Mouse (Mus musculus) neural tube, embryonic 15.5 days (tissue): ENCODE measurements around the gene Cyfip2. TPM values are rescaled to one million over a fixed set of nuclear protein-coding genes. Genes with fewer than 3 reads are reported as not detected.

Experiments used
- ATAC-seq: fragments of 200-750 bp; cut with Nextera tagmentation; 2 replicates; pipeline ENCODE4 v1.8.0; 2017; ENCODE audit warnings: mild to moderate bottlenecking, moderate TSS enrichment, moderate library complexity; ENCODE audit not compliant: low FRiP score
- H3K27ac ChIP-seq: fragments of 300-500 bp; sonication (generic); replicated peaks from 2 replicates; pipeline ENCODE4 v1.5.1; 2015; ENCODE audit warnings: mild to moderate bottlenecking, inconsistent platforms
- H3K27me3 ChIP-seq: fragments of 300-500 bp; sonication (generic); replicated peaks from 2 replicates; pipeline ENCODE4 v1.6.1; 2015; ENCODE audit warnings: inconsistent platforms
- H3K36me3 ChIP-seq: fragments of 300-500 bp; sonication (generic); 2 replicates; pipeline ENCODE4 v1.6.1; 2015; ENCODE audit warnings: inconsistent platforms
- H3K4me1 ChIP-seq: fragments of 300-500 bp; sonication (generic); 2 replicates; pipeline ENCODE4 v1.6.1; 2015; ENCODE audit warnings: inconsistent platforms
- H3K4me2 ChIP-seq: fragments of 300-500 bp; sonication (generic); 2 replicates; pipeline ENCODE4 v1.6.1; 2015; ENCODE audit warnings: inconsistent platforms, mild to moderate bottlenecking, moderate library complexity
- H3K4me3 ChIP-seq: fragments of 300-500 bp; sonication (generic); replicated peaks from 2 replicates; pipeline ENCODE4 v1.5.1; 2015; ENCODE audit warnings: mild to moderate bottlenecking, inconsistent platforms
- H3K9ac ChIP-seq: fragments of 300-500 bp; sonication (generic); replicated peaks from 2 replicates; pipeline ENCODE4 v1.6.1; 2015; ENCODE audit warnings: mild to moderate bottlenecking, inconsistent platforms
- H3K9me3 ChIP-seq: fragments of 300-500 bp; sonication (generic); replicated peaks from 2 replicates; pipeline ENCODE4 v1.6.1; 2016; ENCODE audit warnings: inconsistent platforms
- WGBS: fragments of 180-500 bp; shearing (Covaris S2); methylation state at CpG from one replicate; pipeline ENCODE4 v1.1.7; 2015; ENCODE audit warnings: mixed read lengths; 5-methylcytosine and 5-hydroxymethylcytosine counted together
- polyA plus RNA-seq: library from polyadenylated mRNA; unstranded; fragments of >200 nt; fragmentation: Nextera tagmentation; extraction: Ambion mirVana; gene quantifications from 2 replicates; pipeline ENCODE4 v1.2.1, GENCODE M21; 2015

Gene Cyfip2
- 88.0 and 91.1 TPM in 2 replicates for polyA plus RNA-seq

- no peaks in the 10 kb centered on the region for H3K27me3 ChIP-seq
Observed at GRCm38 (mm10) chr11:46312523-46313035, at the start of gene Cyfip2. TSS of gene Cyfip2 (minus strand) at chr11:46312859.

GRCm38 (mm10) chr11:46360991-46361665, 48.5 kb upstream of the Cyfip2 start:
- ATAC-seq, result no peak
- WGBS, result 90% methylated on average over 2 of the region's 2 CpGs

More at GRCm38 (mm10) chr11:46312523-46313035, at the start of gene Cyfip2:
- no peaks in the 10 kb centered on the region for H3K36me3 ChIP-seq
- H3K4me2 ChIP-seq, result peak within 1 kb of the TSS; percentile 66
- H3K27ac ChIP-seq, result peak within 1 kb of the TSS; percentile 91
- H3K9me3 ChIP-seq, result no peaks in the 10 kb centered on the region
- peak within 1 kb of the TSS; percentile 82 for H3K9ac ChIP-seq
- WGBS, result 4% methylated on average over 14 of the region's 14 CpGs
- peak; percentile 46 for ATAC-seq
- H3K4me1 ChIP-seq, result peaks cover 47% of the 10 kb centered on the region
- peak within 1 kb of the TSS; percentile 86 for H3K4me3 ChIP-seq

GRCm38 (mm10) chr11:46358369-46358768, 45.7 kb upstream of the Cyfip2 start:
- ATAC-seq, result no peak
- H3K4me2 ChIP-seq, result no peak overlapping the region

More at GRCm38 (mm10) chr11:46360991-46361665, 48.5 kb upstream of the Cyfip2 start:
- Histone ChIP-seq H3K9ac (no peak overlapping the region), H3K4me3 (no peak overlapping the region), H3K27ac (no peak overlapping the region), H3K27me3 (no peaks in the 10 kb centered on the region), H3K4me2 (no peak overlapping the region), H3K4me1 (no peaks in the 10 kb centered on the region), H3K36me3 (no peaks in the 10 kb centered on the region), H3K9me3 (no peaks in the 10 kb centered on the region)

GRCm38 (mm10) chr11:46349681-46350410, 37.2 kb upstream of the Cyfip2 start:
- ATAC-seq, result no peak
- Histone ChIP-seq H3K27me3 (no peaks in the 10 kb centered on the region), H3K36me3 (no peaks in the 10 kb centered on the region), H3K4me3 (no peak overlapping the region), H3K9me3 (no peaks in the 10 kb centered on the region), H3K4me2 (no peak overlapping the region), H3K4me1 (no peaks in the 10 kb centered on the region), H3K27ac (no peak overlapping the region), H3K9ac (no peak overlapping the region)
- WGBS, result 51% methylated on average over 2 of the region's 2 CpGs

More at GRCm38 (mm10) chr11:46358369-46358768, 45.7 kb upstream of the Cyfip2 start:
- Histone ChIP-seq H3K27me3 (no peaks in the 10 kb centered on the region), H3K27ac (no peak overlapping the region), H3K9ac (no peak overlapping the region), H3K36me3 (no peaks in the 10 kb centered on the region), H3K4me3 (no peak overlapping the region), H3K9me3 (no peaks in the 10 kb centered on the region), H3K4me1 (no peaks in the 10 kb centered on the region)
- WGBS, result 74% methylated on average over 1 of the region's 1 CpGs

GRCm38 (mm10) chr11:46348416-46348815, 35.8 kb upstream of the Cyfip2 start:
- Histone ChIP-seq H3K27ac (no peak overlapping the region), H3K9me3 (no peaks in the 10 kb centered on the region), H3K4me2 (no peak overlapping the region), H3K4me3 (no peak overlapping the region), H3K9ac (no peak overlapping the region), H3K27me3 (no peaks in the 10 kb centered on the region), H3K36me3 (no peaks in the 10 kb centered on the region), H3K4me1 (no peaks in the 10 kb centered on the region)
- WGBS, result 80% methylated on average over 3 of the region's 3 CpGs
- ATAC-seq, result no peak

GRCm38 (mm10) chr11:46347756-46348155, 35.1 kb upstream of the Cyfip2 start:
- Histone ChIP-seq H3K4me1 (no peaks in the 10 kb centered on the region), H3K27me3 (no peaks in the 10 kb centered on the region), H3K4me2 (no peak overlapping the region), H3K27ac (no peak overlapping the region), H3K9me3 (no peaks in the 10 kb centered on the region), H3K36me3 (no peaks in the 10 kb centered on the region), H3K4me3 (no peak overlapping the region), H3K9ac (no peak overlapping the region)
- no peak for ATAC-seq
- WGBS, result 86% methylated on average over 5 of the region's 5 CpGs

- Histone ChIP-seq H3K4me3 (no peak overlapping the region), H3K4me2 (no peak overlapping the region), H3K27ac (no peak overlapping the region), H3K27me3 (no peaks in the 10 kb centered on the region), H3K9ac (no peak overlapping the region), H3K36me3 (no peaks in the 10 kb centered on the region), H3K9me3 (no peaks in the 10 kb centered on the region), H3K4me1 (no peaks in the 10 kb centered on the region)
- WGBS, result 63% methylated on average over 5 of the region's 5 CpGs
- ATAC-seq, result no peak
Observed at GRCm38 (mm10) chr11:46343886-46344546, 31.4 kb upstream of the Cyfip2 start.

GRCm38 (mm10) chr11:46341960-46342359, 29.3 kb upstream of the Cyfip2 start:
- 94% methylated on average over 4 of the region's 4 CpGs for WGBS

GRCm38 (mm10) chr11:46336020-46336419, 23.4 kb upstream of the Cyfip2 start:
- Histone ChIP-seq H3K36me3 (no peaks in the 10 kb centered on the region), H3K9ac (no peak overlapping the region), H3K27me3 (no peaks in the 10 kb centered on the region), H3K4me3 (no peak overlapping the region), H3K9me3 (no peaks in the 10 kb centered on the region), H3K4me2 (no peak overlapping the region), H3K27ac (no peak overlapping the region), H3K4me1 (no peaks in the 10 kb centered on the region)
- 96% methylated on average over 5 of the region's 5 CpGs for WGBS
- ATAC-seq, result no peak

More at GRCm38 (mm10) chr11:46341960-46342359, 29.3 kb upstream of the Cyfip2 start:
- Histone ChIP-seq H3K4me2 (no peak overlapping the region), H3K4me3 (no peak overlapping the region), H3K36me3 (no peaks in the 10 kb centered on the region), H3K4me1 (no peaks in the 10 kb centered on the region), H3K27ac (no peak overlapping the region), H3K27me3 (no peaks in the 10 kb centered on the region), H3K9ac (no peak overlapping the region), H3K9me3 (no peaks in the 10 kb centered on the region)
- no peak for ATAC-seq

- WGBS, result 90% methylated on average over 8 of the region's 8 CpGs
- no peaks in the 10 kb centered on the region for H3K9me3 ChIP-seq
Observed at GRCm38 (mm10) chr11:46332217-46332616, 19.6 kb upstream of the Cyfip2 start.

GRCm38 (mm10) chr11:46326271-46327015, 13.8 kb upstream of the Cyfip2 start:
- H3K27ac ChIP-seq, result no peak overlapping the region
- ATAC-seq, result no peak
- H3K4me3 ChIP-seq, result no peak overlapping the region
- no peak overlapping the region for H3K9ac ChIP-seq
- H3K4me2 ChIP-seq, result no peak overlapping the region
- WGBS, result 91% methylated on average over 16 of the region's 16 CpGs
- no peaks in the 10 kb centered on the region for H3K36me3 ChIP-seq
- H3K4me1 ChIP-seq, result no peaks in the 10 kb centered on the region
- no peaks in the 10 kb centered on the region for H3K9me3 ChIP-seq
- no peaks in the 10 kb centered on the region for H3K27me3 ChIP-seq

More at GRCm38 (mm10) chr11:46332217-46332616, 19.6 kb upstream of the Cyfip2 start:
- Histone ChIP-seq H3K4me1 (no peaks in the 10 kb centered on the region), H3K36me3 (no peaks in the 10 kb centered on the region), H3K9ac (no peak overlapping the region), H3K27ac (no peak overlapping the region), H3K4me2 (no peak overlapping the region), H3K27me3 (no peaks in the 10 kb centered on the region), H3K4me3 (no peak overlapping the region)
- ATAC-seq, result no peak
